Mouse (Mus musculus) intestine, embryonic 16.5 days (tissue): Measurements from ENCODE around the gene Gm14698. TPM values are rescaled to one million over a fixed set of nuclear protein-coding genes. Genes with fewer than 3 reads are reported as not detected.
"Not testable (repeated sequence)": the region's sequence is repeated elsewhere in the genome, so short reads cannot be mapped to it uniquely, and the experiment has no call there.

Experiments
- ATAC-seq: fragments of 200-750 bp; cut with Nextera tagmentation; 2 replicates; pipeline ENCODE4 v1.8.0; 2017; ENCODE audit warnings: moderate TSS enrichment, moderate library complexity
- H3K27ac ChIP-seq: fragments of 300-500 bp; sonication (generic); 2 replicates; pipeline ENCODE4 v1.5.1; 2014; ENCODE audit warnings: mild to moderate bottlenecking, low read length
- H3K27me3 ChIP-seq: fragments of 300-500 bp; sonication (generic); replicated peaks from 2 replicates; pipeline ENCODE4 v1.6.1; 2014; ENCODE audit warnings: low read length, control low read depth, mixed read lengths; ENCODE audit not compliant: control insufficient read depth, insufficient read depth
- H3K36me3 ChIP-seq: fragments of 300-500 bp; sonication (generic); 2 replicates; pipeline ENCODE4 v1.6.1; 2014; ENCODE audit warnings: low read length, control low read depth; ENCODE audit not compliant: control insufficient read depth, insufficient read depth
- H3K4me1 ChIP-seq: fragments of 300-500 bp; sonication (generic); 2 replicates; pipeline ENCODE4 v1.6.1; 2014; ENCODE audit warnings: low read length, control low read depth, mixed read lengths; ENCODE audit not compliant: control insufficient read depth, insufficient read depth
- H3K4me2 ChIP-seq: fragments of 300-500 bp; sonication (generic); 2 replicates; pipeline ENCODE4 v1.6.1; 2014; ENCODE audit warnings: low read depth, low read length, control low read depth
- H3K4me3 ChIP-seq: fragments of 300-500 bp; sonication (generic); 2 replicates; pipeline ENCODE4 v1.5.1; 2014; ENCODE audit warnings: mild to moderate bottlenecking, low read length
- H3K9ac ChIP-seq: fragments of 300-500 bp; sonication (generic); 2 replicates; pipeline ENCODE4 v1.6.1; 2014; ENCODE audit warnings: low read depth, low read length
- H3K9me3 ChIP-seq: fragments of 300-500 bp; sonication (generic); 2 replicates; pipeline ENCODE4 v1.6.1; 2016; ENCODE audit warnings: low read length, control low read depth; ENCODE audit not compliant: control insufficient read depth
- WGBS: fragments of 180-500 bp; shearing (Covaris S2); extraction: QIAGEN DNeasy Blood & Tissue Kit; methylation state at CpG from one replicate; pipeline ENCODE4 v1.1.7; 2014; 5-methylcytosine and 5-hydroxymethylcytosine counted together
- polyA plus RNA-seq: library from polyadenylated mRNA; unstranded; fragments of >200 nt; fragmentation: Nextera tagmentation; extraction: Ambion mirVana; gene quantifications from 2 replicates; pipeline ENCODE4 v1.2.1, GENCODE M21; 2015

The Gm14698 gene
- 1.7 and 2.6 TPM in 2 replicates for polyA plus RNA-seq

- WGBS: 18% methylated on average over 20 of the region's 36 CpGs
- H3K4me2 ChIP-seq: peak within 1 kb of the TSS; percentile 39
- H3K9ac ChIP-seq, H3K27me3 ChIP-seq, H3K9me3 ChIP-seq, H3K36me3 ChIP-seq, H3K27ac ChIP-seq, H3K4me1 ChIP-seq: not testable (repeated sequence)
- peak within 1 kb of the TSS; percentile 29 for H3K4me3 ChIP-seq
- ATAC-seq: peak; percentile 71
Observed at GRCm38 (mm10) chrX:68821059-68821458, at the start of gene Gm14698. Gene Gm14698 (plus strand): TSS chrX:68821093.

GRCm38 (mm10) chrX:68820449-68820848, 444 bp upstream of the Gm14698 start:
- not testable (repeated sequence) for H3K9me3 ChIP-seq, H3K36me3 ChIP-seq, H3K27me3 ChIP-seq, H3K9ac ChIP-seq, H3K4me1 ChIP-seq, H3K27ac ChIP-seq, ATAC-seq, H3K4me2 ChIP-seq, H3K4me3 ChIP-seq
- 24% methylated on average over 2 of the region's 2 CpGs for WGBS

- no peak overlapping the region for H3K27ac ChIP-seq
- ATAC-seq: no peak
- no peaks in the 10 kb centered on the region for H3K36me3 ChIP-seq
- H3K9me3 ChIP-seq: no peaks in the 10 kb centered on the region
- no peak overlapping the region for H3K4me2 ChIP-seq
- no peaks in the 10 kb centered on the region for H3K27me3 ChIP-seq
- H3K4me1 ChIP-seq: no peaks in the 10 kb centered on the region
- H3K4me3 ChIP-seq: no peak overlapping the region
- H3K9ac ChIP-seq: no peak overlapping the region
- WGBS: 21% methylated on average over 5 of the region's 5 CpGs
Observed at GRCm38 (mm10) chrX:68839548-68840444, 18.9 kb downstream of the Gm14698 start.

GRCm38 (mm10) chrX:68865145-68865544, 44.3 kb downstream of the Gm14698 start:
- no peak for ATAC-seq
- H3K27me3 ChIP-seq: no peaks in the 10 kb centered on the region
- no peaks in the 10 kb centered on the region for H3K36me3 ChIP-seq
- H3K4me2 ChIP-seq: no peak overlapping the region
- no peak overlapping the region for H3K9ac ChIP-seq
- H3K9me3 ChIP-seq: no peaks in the 10 kb centered on the region
- no peaks in the 10 kb centered on the region for H3K4me1 ChIP-seq
- 56% methylated on average over 2 of the region's 2 CpGs for WGBS
- H3K4me3 ChIP-seq: no peak overlapping the region
- no peak overlapping the region for H3K27ac ChIP-seq

Other genes starting within 250 kb of the Gm14698 start
- 34.2 and 38.6 TPM in 2 replicates for gene Fmr1, start 142.6 kb upstream of the Gm14698 start, polyA plus RNA-seq
- gene Fmr1nb, start 59.3 kb upstream of the Gm14698 start, polyA plus RNA-seq: 0.28 TPM in 1 of 2 replicates, not detected in the other
- not detected in 2 replicates for gene Gm6812, start 72.0 kb downstream of the Gm14698 start, polyA plus RNA-seq